Mouse (Mus musculus) skeletal muscle tissue, adult 2 months (tissue): ENCODE measurements around the gene Mlxip.

Experiments used
- DNase-seq: peaks from one replicate; pipeline ENCODE4 v3.0.0-alpha.2; 2012; ENCODE audit warnings: low read depth, low spot score

Gene Mlxip

DNA sequence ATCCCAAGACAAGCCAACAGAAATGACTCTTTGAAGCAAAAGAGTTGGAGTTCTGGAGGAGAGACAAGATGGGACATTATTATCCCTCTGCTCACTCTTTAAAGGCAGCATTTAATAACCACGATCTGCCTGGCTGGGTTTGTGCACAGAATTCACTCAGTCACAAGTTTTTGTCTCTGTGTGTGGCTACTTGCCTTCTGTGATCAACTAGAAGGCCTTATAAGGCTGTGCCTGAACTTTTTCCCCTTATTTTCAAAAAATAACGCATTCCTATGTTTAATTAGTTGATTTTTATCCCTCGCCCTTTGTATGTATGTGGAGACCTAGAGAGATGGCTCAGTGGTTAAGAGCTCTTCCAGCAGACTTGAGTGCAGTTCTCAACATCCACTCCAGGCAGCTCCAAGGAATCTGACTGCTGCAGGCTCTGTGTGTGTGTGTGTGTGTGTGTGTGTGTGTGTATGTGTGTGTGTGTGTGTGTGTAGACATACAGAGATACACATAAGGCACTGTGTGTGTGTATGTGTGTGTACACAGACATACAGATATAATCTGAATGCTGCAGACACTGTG, 37.8 kb downstream of the Mlxip start:
- no peak for DNase-seq

DNA sequence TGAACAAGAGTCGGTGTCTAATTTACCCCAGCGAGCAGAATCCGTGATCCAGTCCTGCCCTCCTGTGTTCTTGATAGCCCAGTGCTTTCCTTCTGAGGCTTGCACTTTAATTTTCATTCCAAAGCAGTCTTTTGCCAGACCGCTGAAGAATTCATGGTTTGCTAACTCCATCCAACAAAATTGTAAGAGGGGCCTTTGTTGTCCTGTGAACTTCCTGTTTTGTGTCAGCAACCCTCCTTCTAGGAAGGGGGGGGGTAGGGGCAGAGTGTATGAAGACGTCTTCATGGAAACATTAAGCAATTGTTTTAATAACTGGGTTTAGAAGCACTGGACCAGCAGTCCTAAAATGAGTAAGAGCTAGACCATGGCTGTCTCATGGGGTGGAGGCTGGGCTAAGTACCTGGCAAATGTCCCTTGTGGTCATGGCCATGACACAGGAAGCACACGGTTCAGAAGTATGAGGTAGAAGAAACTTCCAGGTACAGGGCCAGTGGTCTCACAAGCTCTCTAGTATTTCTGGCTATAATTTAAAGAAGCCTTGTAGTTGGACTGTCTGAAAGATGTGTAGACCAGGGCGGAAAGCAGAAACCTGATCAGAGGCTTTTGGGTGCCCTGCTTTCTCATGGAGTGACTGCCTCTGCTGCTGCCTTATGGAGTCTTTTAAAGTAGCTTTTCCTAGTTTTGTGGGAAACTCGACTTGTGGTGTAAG, 41.6 kb downstream of the Mlxip start:
- DNase-seq, result no peak

DNA sequence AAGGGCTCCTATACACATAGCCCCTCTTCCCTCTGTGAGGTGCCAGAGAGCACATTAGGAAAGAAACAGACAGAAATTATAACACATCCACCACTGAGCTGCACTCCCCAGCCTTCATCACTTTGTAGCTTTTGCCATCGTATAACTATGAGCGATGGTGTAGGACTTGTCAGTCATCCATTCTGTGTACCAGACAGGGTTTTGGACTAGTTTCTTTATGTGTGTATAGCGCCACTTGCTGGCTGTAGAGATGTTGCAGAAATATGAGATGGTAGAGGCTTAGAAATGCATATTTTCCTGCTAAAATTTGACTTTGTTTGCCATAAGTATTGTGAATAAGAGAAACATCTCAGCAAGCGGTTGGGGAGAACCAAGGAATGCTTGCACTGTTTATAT, 42.2 kb downstream of the Mlxip start:
- DNase-seq, result peak; percentile 42

DNA sequence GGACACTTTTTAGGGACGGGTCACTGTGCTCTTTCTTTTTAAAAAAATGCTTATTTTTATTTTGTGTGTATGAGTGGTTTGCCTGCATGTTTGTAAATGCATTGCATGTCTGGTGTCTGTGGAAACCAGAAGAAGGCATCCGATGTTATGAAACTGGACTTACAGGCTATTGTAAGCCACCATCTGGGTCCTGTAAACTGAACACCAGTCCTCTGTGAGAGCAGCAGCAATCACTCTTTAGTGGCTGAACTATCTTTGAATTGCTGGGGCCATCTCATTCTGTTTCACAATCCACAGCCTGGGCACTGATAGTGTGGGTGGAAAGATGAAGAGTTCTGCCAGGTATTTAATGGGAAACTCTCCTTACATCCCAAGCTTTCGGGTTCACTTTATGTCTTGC, 43.8 kb downstream of the Mlxip start:
- DNase-seq, result no peak

DNA sequence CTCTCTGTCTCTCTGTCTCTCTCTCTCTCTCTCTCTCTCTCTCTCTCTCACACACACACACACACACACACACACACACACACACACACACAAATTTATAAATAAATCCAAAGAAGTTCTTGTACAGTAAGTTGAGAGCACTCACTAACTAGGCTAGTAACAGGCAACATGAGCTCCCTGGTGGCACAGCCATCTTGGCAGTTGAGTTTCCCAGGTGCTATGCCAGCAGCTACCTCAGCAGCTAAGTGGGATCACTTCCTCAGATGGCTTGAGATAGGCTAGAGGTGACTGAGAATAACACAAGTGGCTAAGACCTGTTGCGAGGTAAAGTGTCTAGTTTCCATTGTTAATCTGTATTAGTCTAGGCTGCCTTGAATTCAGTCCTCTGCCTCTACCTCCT, 44.7 kb downstream of the Mlxip start:
- DNase-seq, result peak; percentile 83

DNA sequence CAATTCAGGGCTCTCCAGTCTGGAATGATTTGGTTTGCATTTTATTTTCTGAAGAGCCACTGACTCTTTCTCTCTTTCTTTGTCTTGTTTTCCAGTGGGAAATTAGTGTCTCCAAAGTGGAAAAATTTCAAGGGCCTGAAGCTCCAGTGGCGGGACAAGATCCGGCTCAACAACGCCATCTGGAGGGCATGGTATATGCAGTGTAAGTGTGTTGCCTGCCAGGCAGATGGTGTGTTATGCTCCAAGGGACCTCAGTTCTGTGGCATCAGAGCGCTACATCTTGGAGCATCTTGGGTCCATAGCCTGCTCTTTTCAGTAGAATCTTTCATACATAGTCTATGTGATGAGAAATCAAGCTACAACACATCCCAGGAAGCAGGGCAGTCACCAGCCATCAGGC, 45.3 kb downstream of the Mlxip start:
- no peak for DNase-seq

DNA sequence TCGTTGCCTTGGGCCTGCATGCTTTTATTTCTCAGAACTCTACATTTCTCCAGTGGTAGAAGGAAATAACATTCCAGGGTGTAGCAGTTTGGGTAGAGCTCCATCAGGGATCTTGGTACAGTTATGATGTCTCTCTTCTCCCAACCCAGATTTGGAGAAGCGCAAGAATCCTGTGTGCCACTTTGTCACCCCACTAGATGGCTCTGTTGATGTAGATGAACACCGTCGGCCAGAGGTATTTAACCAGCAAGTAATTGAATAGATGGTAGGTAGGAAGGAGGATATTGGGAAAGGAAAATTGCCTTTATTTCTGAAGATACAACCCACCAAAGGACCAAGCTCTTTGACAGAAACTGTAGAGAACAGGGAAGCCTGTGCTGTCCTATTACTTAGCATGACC, 46.1 kb downstream of the Mlxip start:
- no peak for DNase-seq

DNA sequence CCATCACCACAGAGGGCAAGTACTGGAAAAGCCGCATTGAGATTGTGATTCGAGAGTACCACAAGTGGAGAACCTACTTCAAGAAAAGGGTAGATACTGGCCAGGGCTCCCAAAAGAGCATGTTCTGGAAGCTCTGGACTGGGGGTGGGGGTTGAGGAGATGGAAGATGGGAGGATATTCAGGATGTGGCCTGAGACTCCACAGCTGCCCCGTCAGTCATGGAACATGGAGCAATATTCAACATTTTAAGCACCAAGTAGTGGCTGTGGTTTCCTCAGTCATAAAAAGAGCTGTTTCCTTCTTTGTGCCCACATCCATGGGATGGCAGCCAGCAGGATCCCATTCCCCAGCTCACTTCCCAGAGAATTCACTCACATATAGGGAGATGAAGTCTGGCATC, 47.7 kb downstream of the Mlxip start:
- no peak for DNase-seq

DNA sequence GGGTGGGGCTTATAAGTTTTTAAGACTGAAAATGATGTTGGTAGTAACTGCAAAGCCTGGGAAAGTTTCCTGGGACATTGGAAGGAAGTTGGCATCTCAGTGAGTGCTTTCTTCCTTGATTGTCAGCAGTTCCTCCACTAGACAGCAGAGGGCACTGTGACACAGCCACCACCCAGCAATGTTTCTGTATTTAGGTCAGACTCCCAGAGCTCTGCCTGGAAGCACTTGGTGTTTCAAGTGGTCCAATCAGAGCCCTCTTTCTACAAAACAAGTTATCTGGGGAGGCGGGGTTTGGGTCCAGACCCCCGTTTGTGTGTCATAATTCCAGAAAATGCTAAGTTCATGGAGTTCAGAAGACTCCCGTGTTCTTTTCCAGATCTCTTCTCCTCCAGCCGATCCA, 49.5 kb downstream of the Mlxip start:
- DNase-seq, result peak; percentile 74

DNA sequence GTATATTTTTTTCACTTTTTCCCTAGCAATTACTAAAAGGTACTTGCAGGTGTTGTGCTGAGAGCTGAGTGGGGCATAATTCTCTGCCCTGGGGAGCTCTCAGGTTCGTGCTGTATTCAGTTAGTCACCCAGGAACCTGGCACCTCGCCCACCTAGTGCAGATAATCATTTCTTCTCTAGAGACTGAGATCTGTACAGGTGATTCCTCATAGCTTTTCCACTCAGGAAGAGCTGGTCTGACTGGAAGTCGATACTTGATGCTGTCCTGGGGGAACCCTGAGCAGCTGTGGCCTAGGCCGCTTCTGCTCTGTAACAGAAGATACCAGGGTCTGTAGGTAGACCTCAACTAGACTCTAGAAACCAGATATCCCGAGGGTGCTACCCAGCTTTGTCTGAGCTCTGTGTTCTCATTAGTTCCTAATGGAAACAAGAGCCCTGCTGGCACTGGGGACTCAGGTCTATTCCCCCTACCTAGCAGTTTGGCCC, 50.3 kb downstream of the Mlxip start:
- no peak for DNase-seq

DNA sequence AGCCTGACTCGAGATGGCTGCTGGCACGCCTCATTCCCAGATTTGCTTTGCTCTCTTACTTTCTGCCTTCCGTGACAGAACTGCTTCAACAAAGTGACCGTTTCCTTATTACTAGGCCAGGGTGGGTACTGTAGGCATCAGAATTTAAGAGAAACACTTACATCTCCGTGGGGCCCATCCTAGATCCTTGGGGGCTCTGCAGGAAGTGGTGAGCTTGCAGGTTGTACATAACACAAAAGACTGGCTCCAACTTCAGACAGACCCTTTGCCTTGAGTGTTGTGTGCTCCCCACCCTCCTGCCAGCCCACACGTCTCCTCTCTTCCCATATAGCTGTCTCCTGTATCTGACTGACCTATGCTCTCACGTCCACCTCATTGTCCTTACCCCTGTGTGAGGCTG, 57.3 kb downstream of the Mlxip start:
- DNase-seq, result no peak

DNA sequence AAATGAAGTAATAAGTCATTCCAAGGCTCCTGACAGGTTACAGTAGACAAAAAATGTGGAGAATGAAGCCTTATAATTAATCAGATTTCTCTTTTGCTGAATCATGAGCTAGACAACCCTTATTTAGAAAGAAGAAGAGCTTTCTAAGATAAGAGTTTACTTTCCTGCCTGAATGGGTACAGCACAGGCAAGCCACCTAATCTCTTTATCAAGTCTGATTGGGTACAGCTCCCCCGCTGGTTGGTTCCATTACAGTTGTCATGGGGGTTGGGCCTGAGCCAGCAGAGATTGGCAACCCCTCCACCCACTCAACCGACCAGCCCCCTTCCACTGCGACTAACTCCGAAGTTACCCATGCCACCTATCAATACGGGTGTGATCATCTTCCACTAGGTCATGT, 66.8 kb downstream of the Mlxip start:
- DNase-seq, result no peak

DNA sequence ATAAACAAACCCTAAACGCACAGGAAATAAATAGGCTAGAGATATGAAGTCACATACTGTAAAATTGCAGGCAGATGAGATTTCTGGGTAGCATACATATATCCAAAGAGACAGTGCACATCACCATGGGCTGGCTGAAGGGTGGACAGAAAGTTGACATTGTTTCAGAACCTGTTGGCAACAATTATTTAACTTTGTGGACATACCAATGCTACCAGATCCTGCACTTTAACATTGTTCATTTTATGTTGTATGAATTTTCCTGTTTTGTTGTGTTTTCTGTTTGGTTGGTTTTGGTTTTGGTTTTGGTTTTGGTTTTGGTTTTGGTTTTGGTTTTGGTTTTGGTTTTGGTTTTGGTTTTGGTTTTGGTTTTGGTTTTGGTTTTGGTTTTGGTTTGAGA, 70.0 kb downstream of the Mlxip start:
- no peak for DNase-seq

DNA sequence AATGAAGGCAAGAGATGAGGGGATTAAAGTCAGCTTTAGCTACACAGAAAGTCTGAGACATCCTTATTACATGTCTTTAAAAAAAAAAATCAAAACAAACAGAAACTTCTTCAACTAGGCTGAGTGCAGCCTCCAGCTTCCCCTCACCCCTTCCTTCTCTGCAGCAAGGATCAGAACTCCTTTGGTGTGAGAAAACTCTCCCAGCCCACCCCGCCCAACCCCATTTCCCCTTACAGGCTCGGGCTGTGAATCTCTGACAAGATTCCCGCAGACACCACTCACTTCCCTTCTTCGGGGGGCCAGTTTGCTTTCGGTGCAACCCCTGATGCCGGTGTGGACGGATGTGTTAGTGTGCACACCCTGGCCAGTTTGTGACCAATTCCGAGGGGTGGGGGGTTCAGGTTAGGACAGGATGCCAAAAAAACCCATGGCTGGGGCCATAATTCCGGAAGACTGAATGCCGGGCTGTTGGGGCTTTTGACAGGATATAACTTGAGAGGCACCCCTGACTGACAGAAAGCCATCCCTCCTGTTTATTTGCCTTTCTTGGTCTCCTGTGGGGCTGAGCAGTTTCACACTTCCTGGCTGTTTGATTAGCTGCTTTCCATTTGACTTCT, 76.3 kb downstream of the Mlxip start:
- DNase-seq, result no peak

DNA sequence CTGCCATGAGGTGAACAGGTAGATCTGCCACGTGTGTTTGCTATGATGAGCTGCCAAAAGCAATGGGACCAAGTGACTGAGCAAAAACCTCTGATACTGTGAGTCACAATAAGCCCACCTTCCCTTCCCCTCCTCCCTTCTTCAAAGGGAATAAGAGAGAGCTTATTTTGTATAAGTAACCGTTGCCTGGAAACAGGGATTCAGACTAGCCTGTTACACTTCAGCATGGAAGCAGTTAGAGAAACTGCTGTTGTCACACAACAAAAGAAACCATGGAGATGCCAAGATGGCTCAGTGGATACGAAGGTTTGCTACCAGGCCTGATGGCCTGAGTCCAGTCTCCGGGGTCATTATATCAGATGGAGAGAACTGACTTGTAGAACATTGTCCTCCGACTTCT, 79.2 kb downstream of the Mlxip start:
- DNase-seq, result no peak

DNA sequence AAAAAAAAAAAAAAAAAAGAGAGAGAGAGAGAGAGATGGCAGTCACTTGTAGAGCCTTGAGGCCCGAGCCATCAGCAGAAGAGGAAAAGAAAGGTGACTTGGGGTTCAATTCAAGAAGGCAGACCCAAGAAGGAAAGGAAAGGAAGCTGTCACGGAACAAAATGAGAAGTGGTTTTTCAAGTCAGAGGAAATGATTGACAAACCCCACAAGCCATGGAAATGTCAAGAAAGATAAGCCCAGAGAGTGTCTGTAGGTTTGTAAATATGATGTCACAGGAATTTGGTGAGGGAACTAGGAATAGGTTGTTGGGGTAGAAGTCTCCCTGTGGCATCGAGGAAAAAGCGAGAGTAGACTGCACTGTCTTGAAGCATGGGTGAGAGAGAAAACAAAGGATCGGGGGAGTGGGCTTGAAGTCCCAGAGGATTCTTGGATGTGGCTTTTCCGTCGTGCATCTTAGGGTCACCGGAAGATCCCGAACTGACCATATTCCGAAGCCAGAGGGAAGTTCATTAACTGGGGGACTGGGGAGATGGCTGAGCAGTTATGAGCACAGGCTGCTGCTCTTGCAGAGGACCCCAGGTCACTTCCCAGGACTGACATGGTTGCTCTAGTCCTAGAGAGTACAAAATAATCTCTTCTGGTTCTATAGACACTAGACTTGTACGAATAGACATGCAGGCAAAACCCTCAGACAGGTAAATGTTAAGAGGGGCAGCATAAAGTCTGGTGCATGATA, 93.2 kb downstream of the Mlxip start:
- no peak for DNase-seq

DNA sequence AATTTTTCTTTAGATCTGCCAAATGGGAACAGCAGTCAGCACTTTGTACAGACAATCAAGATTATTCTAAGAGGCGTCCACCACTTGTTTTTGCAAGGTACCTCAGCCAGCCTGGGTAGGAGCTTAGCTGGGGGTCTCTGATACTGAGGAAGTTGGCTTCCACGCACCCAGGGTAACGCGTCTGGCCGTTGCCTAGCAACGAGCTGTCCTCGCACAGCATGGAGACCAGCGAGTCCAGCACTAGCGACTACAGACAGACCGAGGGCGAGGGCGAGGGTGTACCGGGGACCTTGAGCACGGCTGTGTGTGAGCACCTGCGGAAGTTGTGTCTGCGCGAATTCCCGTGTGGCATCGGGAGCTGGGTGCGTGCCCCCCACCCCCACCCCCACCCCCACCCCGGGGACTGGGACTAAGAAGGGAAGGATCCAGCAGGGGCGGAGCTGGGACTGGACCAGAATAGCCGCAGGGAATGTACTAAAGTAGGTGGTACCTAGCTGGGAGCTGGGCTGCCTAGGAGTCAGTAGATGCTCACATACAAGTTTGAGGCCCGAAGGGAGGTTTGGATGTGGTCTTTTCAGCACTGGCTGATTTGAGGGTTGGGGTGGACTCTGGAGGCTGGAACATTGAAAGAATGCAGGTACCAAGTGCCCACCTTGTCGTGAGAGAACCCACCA, 94.7 kb downstream of the Mlxip start, which contains the start of the genes Lrrc43 and Il31:
TSS of gene Lrrc43 (plus strand) at position 194 of the 674 bp plus-strand sequence.
TSS of gene Il31 (minus strand) at position 378 of the 674 bp plus-strand sequence.
- DNase-seq, result no peak

DNA sequence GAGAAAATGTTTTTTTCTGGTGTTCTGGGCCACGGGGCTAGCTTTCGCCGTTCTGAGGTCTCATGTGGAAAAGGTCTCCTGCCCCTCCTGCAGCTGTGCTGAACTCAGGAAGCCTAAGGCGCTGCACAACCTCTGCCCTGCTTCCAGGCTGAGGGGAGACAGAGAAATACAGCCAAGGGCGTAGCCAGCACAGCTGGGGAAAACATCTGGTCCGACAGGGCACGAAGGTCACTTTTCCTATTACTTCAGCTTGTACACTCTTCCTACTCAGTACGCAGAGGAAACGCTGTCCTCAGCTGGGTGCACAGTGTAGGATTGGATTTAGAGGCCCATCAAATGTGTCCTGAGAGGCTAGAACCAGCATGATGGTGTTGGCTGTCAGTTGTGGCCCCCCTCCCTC, 95.3 kb downstream of the Mlxip start:
- peak; percentile 58 for DNase-seq

DNA sequence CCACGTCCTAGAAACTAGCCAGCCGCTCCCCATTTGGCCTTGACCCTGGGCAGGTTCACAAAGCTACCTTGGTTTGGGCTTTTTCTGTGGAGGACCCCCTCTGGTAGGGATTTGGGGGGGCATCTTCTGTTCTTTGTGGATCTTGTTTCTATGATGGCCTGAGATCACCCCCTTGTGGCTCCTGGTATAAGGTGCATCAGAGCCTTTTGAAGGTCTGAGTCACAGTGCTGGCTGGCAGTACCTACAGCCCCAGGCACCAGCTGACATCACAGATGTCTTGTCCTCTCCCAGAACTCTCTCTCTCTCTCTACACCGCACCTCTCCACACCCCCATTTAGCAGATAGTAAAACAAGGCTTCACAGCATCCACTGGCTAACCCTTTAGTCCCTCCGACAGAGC, 105.1 kb downstream of the Mlxip start:
- no peak for DNase-seq

DNA sequence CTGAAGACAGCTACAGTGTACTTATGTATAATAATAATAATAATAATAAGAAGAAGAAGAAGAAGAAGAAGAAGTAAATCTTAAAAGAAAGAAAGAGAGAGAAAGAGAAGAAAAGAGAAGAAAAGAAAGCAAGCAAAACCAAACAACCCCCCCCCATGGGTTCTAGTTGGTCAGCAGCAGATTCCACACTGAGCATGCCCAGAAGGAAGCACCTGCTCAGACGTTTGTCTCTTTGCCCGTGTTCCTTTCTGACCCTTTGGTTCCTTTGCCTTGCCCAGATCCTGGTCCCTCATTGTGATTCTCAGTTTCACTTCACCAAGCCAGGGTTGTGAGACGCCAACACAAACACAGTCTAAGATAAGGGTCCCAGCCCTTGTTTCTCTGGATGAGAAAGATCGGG, 107.4 kb downstream of the Mlxip start:
- no peak for DNase-seq
